Mouse (Mus musculus) lung, adult 10 weeks (tissue): ENCODE data around the gene Snd1. TPM values are rescaled to one million over a fixed set of nuclear protein-coding genes. Genes with fewer than 3 reads are reported as not detected.

ENCODE experiments used
- polyA plus RNA-seq: library from polyadenylated mRNA; stranded (reverse); fragments of 350-450 nt; fragmentation: Illumina TruSeq; extraction: RNeasy Lipid Tissue Mini Kit (QIAGEN cat#74804); gene quantifications from one replicate; pipeline ENCODE4 v1.2.3, GENCODE M21; 2014; ENCODE audit warnings: low read depth, low replicate concordance; ENCODE audit not compliant: insufficient read depth

Gene Snd1
- 45.1 TPM for polyA plus RNA-seq

GRCm38 (mm10) chr6:28474839-28475238 is at the start of gene Snd1:
Snd1 (plus strand) TSS chr6:28475139.

GRCm38 (mm10) chr6:28427096-28427839 is 47.7 kb upstream of the Snd1 start, which contains the start of gene Fscn3:
Fscn3 (plus strand) TSS chr6:28427789.

GRCm38 (mm10) chr6:28428290-28428689 is 46.6 kb upstream of the Snd1 start, which contains the start of gene Gcc1:
Gcc1 (minus strand) TSS chr6:28428390.

GRCm38 (mm10) chr6:28449253-28449652 is 25.7 kb upstream of the Snd1 start, which contains the start of gene Pax4:
Pax4 (minus strand) TSS chr6:28449353.

GRCm38 (mm10) chr6:28831011-28831853 is 356.3 kb downstream of the Snd1 start, which contains the start of gene Lrrc4:
Lrrc4 (minus strand) TSS chr6:28831747.

Other genes with a start within 250 kb of the Snd1 start
- gene Zfp800, start 77.1 kb upstream of the Snd1 start, polyA plus RNA-seq = 3.8 TPM
- 170 TPM for gene Arf5, start 51.6 kb upstream of the Snd1 start, polyA plus RNA-seq
- gene Fscn3, start 47.4 kb upstream of the Snd1 start, polyA plus RNA-seq = not detected
- 7.5 TPM for gene Gcc1, start 46.7 kb upstream of the Snd1 start, polyA plus RNA-seq
- not detected for gene Pax4, start 25.8 kb upstream of the Snd1 start, polyA plus RNA-seq